Mouse (Mus musculus) cortical plate, adult 2 months (tissue): ENCODE results near the gene Ifnlr1.

Source experiments
- CTCF ChIP-seq: fragments of 200-500 bp; IDR thresholded peaks from 2 replicates; pipeline ENCODE4 v1.5.1; 2011; ENCODE audit warnings: mild to moderate bottlenecking, control low read depth, low read length; ENCODE audit not compliant: insufficient read depth; ENCODE audit errors: extremely low read depth
- POLR2A ChIP-seq: fragments of 200-500 bp; IDR thresholded peaks from 2 replicates; pipeline ENCODE4 v1.6.1; 2011; ENCODE audit warnings: mild to moderate bottlenecking, low read length, control low read depth; ENCODE audit not compliant: insufficient read depth; ENCODE audit errors: extremely low read depth

GRCm38 (mm10) chr4:135653956-135654355 lies 32.1 kb upstream of the Ifnlr1 start:
- no peak for TF ChIP-seq POLR2A
- TF ChIP-seq CTCF = no peak
